Mouse (Mus musculus): ENCODE data around the gene Ccl22. TPM values are rescaled to one million over a fixed set of nuclear protein-coding genes. Genes with fewer than 3 reads are reported as not detected.

The Ccl22 gene
- total and polyA plus RNA-seq, 2 experiments from 2014 or later = 0.05 to 0.13 TPM

DNA sequence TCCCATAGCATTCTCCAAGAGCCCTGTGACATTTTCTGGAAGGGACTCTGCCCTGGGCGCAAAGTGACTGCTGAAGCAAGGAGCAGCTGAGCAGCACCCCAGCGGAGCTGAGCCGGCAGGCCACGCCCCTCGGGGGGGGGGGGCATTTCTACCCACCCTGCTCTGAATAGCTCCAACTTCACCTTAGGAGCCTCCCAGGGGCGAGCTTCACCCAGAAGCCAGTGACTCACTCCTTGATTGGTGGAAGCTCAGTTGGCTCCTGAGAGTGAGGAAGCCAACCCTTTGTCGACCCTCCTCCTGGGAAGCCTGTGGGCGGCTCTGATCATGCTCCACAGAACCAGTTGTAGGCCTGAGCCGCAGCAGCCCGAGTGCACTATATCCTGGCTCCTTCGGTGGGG lies 36.4 kb downstream of the Ccl22 start:
- Histone ChIP-seq H3K27me3 (ENCODE audit: insufficient read depth, low read length) (no peaks in the 10 kb centered on the region), H3K4me3 (ENCODE audit: low read length) (no peak overlapping the region), H3K9me3 (ENCODE audit: low read length) (no peaks in the 10 kb centered on the region), H3K4me1 (ENCODE audit: insufficient read depth, low read length) (peaks cover 4% of the 10 kb centered on the region; the same call in 1 of the 2 replicates), H3K9ac (replicated peaks; ENCODE audit: low read length) (no peak overlapping the region), H3K27ac (no peak overlapping the region), H3K36me3 (ENCODE audit: insufficient read depth, low read length) (no peaks in the 10 kb centered on the region), H3K4me2 (ENCODE audit: low read depth, low read length) (no peak overlapping the region)
- 16% methylated on average over 11 of the region's 11 CpGs for WGBS
- TF ChIP-seq CTCF (IDR thresholded peaks at IDR 0.05; ENCODE audit: low read depth) = no peak
- no peak for DNase-seq (ENCODE audit: low spot score)
- ATAC-seq = no peak

DNA sequence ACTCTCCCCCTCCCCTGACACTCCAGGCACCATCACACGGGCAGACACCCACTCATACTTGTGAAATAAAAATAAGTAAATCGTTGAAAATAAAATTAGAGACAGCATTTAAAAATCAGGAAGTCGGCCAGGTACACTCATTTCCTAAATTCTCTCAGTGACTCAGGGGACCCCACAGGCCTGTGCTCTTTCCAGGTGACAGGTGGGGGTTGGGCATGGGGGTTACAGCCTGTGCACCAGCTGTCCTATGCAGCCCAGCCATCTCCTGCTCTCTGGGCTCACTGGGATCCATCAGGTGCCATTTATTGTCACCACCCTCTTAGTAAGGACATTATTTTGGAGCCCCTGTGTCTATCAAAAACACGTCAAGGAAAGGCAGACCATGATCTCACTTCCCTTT lies 38.5 kb downstream of the Ccl22 start:
- Histone ChIP-seq H3K4me3 (ENCODE audit: low read length) (no peak overlapping the region), H3K27ac (no peak overlapping the region), H3K4me2 (ENCODE audit: low read depth, low read length) (no peak overlapping the region), H3K9me3 (ENCODE audit: low read length) (no peaks in the 10 kb centered on the region), H3K36me3 (ENCODE audit: insufficient read depth, low read length) (no peaks in the 10 kb centered on the region), H3K4me1 (ENCODE audit: insufficient read depth, low read length) (no peaks in the 10 kb centered on the region), H3K9ac (replicated peaks; ENCODE audit: low read length) (no peak overlapping the region), H3K27me3 (ENCODE audit: insufficient read depth, low read length) (no peaks in the 10 kb centered on the region)
- no peak for ATAC-seq
- 83% methylated on average over 4 of the region's 4 CpGs for WGBS
- DNase-seq (ENCODE audit: low spot score) = no peak
- no peak for TF ChIP-seq CTCF (IDR thresholded peaks at IDR 0.05; ENCODE audit: low read depth)

DNA sequence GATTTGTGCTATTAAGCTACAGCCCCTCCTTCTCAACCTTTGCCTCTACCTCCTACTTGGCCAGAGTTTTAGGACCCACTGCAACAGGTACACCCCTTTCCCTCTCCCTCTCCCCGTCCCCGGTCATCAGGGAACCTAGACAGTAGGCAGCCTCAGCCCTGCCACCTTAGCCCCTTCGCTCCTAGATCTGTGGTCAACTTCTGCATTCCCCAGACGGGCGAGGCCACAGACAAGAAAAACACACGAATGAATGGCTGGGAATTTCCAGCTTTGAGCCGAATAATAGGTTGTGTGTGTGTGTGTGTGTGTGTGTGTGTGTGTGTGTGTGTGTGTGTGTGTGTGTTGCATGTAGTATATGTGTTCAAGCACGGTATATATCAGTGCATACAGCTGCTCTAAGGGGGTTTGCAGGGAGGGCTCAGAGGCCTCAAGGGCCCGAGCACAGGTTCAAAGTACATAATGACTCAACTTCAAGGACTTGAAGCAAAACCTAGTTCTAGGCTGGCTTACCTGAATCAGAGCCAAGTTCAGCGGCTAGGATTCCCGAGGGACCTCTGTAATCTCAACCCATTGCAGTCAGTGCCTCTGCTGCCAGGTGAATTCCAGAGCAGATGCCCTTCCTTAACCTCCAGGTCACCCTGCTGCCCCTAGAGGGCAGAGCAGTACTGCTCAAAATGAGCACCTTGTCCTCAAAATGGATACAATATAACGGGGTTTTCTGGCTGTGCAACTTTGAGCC lies 40.0 kb downstream of the Ccl22 start:
- no peaks in the 10 kb centered on the region for H3K27me3 ChIP-seq (ENCODE audit: insufficient read depth, low read length)
- no peak overlapping the region for H3K4me2 ChIP-seq (ENCODE audit: low read depth, low read length)
- no peaks in the 10 kb centered on the region for H3K36me3 ChIP-seq (ENCODE audit: insufficient read depth, low read length)
- peak; percentile 18 for DNase-seq (ENCODE audit: low spot score)
- no peak overlapping the region for H3K4me3 ChIP-seq (ENCODE audit: low read length)
- no peaks in the 10 kb centered on the region for H3K9me3 ChIP-seq (ENCODE audit: low read length)
- TF ChIP-seq CTCF (IDR thresholded peaks at IDR 0.05; ENCODE audit: low read depth) = peak; percentile 46; the same call in 1 of the 2 replicates
- H3K9ac ChIP-seq (replicated peaks; ENCODE audit: low read length) = no peak overlapping the region
- H3K27ac ChIP-seq = no peak overlapping the region
- no peak for ATAC-seq
- WGBS = 71% methylated on average over 12 of the region's 12 CpGs
- H3K4me1 ChIP-seq (ENCODE audit: insufficient read depth, low read length) = no peaks in the 10 kb centered on the region

DNA sequence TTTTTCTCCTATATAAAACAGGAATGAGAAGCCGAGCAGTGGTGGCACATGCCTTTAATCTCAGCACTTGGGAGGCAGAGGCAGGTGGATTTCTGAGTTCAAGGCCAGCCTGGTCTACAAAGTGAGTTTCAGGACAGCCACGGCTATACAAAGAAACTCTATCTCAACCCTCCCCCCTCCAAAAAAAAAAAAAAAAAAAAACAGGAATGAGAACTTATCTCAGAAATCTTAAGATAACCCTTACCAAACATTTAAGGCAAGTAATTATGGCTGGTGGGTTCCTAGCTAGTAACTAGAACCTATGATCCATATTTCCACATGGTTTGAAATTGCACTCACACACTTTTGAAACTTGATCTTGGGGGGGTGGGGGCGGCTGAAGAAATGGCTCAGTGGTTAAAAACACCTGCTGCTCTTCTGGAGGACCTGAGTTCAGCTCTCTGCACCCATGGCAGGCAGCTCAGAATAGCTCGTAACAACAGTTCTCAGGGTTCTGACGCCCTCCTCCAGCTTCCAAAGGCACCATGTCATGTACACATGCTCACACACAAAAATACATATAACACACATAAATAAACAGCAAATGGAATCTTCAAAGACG lies 40.7 kb downstream of the Ccl22 start:
- Histone ChIP-seq H3K4me2 (ENCODE audit: low read depth, low read length) (no peak overlapping the region), H3K27ac (no peak overlapping the region), H3K36me3 (ENCODE audit: insufficient read depth, low read length) (no peaks in the 10 kb centered on the region), H3K9me3 (ENCODE audit: low read length) (no peaks in the 10 kb centered on the region), H3K9ac (replicated peaks; ENCODE audit: low read length) (no peak overlapping the region), H3K27me3 (ENCODE audit: insufficient read depth, low read length) (no peaks in the 10 kb centered on the region), H3K4me3 (ENCODE audit: low read length) (no peak overlapping the region), H3K4me1 (ENCODE audit: insufficient read depth, low read length) (no peaks in the 10 kb centered on the region)
- TF ChIP-seq CTCF (IDR thresholded peaks at IDR 0.05; ENCODE audit: low read depth) = no peak
- 77% methylated on average over 6 of the region's 6 CpGs for WGBS
- DNase-seq (ENCODE audit: low spot score) = no peak
- ATAC-seq = no peak

DNA sequence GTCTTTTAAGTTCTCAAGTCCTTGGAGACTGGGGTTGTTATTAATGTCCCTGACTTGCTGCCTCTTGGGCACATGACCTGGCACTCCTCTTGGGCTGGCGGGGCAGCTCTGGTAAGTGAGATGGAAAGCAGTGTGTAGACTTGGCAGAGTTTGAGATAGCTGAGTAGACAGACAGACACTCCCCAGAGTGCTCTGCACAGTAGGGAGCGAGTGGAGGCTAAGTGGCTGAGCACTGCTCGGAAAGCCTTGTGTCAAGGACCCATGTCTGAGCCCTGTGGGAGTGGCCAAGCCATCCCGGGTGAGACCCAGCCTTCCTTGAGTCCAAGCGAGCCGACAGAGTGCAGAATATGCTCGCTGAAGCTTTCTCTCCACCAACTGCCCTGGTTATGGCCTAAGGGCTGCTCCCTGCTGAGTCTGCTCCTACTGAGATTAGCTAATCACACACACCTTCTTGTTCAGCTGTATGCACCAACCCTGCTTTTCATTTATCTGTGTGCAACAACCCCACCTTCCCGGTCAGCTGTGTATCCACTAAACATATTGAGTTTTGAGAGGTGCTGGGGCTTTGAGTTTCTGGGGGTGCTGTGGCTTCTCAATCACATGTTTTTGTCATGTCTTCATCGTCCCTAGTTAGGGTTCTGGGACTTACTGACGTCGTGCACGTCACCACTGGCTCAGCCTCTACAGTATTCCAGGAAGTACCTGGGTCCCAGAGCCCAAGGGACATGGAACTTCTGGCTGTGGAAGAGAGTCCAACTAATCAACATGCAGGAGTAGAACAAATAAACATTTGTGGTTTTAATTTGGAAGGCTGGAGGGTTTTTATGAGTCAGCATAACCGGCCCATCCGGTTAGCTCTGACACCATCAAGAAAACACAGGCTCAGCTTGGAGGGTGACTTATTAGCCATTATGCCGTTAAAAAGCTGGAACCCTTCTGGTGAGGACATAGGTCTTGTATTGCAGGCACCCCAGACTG lies 42.4 kb downstream of the Ccl22 start:
- no peaks in the 10 kb centered on the region for H3K9me3 ChIP-seq (ENCODE audit: low read length)
- TF ChIP-seq CTCF (IDR thresholded peaks at IDR 0.05; ENCODE audit: low read depth) = no peak
- WGBS = 64% methylated on average over 15 of the region's 15 CpGs
- no peak overlapping the region for H3K27ac ChIP-seq
- no peak for DNase-seq (ENCODE audit: low spot score)
- H3K9ac ChIP-seq (replicated peaks; ENCODE audit: low read length) = no peak overlapping the region
- H3K4me1 ChIP-seq (ENCODE audit: insufficient read depth, low read length) = no peaks in the 10 kb centered on the region
- no peak overlapping the region for H3K4me3 ChIP-seq (ENCODE audit: low read length)
- no peak overlapping the region for H3K4me2 ChIP-seq (ENCODE audit: low read depth, low read length)
- no peak for ATAC-seq
- H3K27me3 ChIP-seq (ENCODE audit: insufficient read depth, low read length) = no peaks in the 10 kb centered on the region
- no peaks in the 10 kb centered on the region for H3K36me3 ChIP-seq (ENCODE audit: insufficient read depth, low read length)

DNA sequence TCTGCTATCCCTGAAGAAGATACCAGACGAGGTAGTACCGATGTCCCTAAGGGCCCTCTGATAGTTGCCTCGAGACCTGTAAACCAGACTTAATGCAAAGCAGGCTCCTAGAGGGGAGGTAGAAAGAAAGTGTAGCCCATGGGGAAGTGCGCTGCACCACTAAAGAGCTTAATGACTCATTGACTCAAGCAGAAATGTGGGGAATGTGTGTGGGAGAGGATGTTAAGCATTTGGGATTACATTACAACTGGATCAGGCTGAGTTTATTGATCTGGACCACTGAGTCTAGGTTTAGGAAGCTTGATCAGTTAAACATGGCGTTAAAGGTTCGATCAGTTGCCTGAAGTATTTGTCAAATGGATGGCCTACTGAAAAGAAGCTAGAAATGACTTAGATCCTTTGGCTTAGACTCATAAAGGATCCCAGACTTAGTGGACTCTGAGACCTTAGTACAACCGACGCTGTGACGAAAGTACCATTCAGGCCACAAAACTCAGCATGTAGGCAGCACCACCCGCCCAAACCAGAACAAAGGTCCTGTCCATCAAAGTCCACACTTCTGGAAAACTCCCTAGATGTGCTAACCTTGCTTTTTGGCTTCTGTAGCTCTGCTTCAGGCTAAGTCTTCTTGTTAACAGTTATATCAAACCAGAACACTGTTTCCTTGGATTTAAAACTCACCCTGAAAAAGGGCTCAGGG lies 44.0 kb downstream of the Ccl22 start:
- 59% methylated on average over 10 of the region's 10 CpGs for WGBS
- DNase-seq (ENCODE audit: low spot score) = no peak
- no peak for TF ChIP-seq CTCF (IDR thresholded peaks at IDR 0.05; ENCODE audit: low read depth)
- H3K27ac ChIP-seq = no peak overlapping the region
- H3K27me3 ChIP-seq (ENCODE audit: insufficient read depth, low read length) = no peaks in the 10 kb centered on the region
- H3K4me2 ChIP-seq (ENCODE audit: low read depth, low read length) = no peak overlapping the region
- no peaks in the 10 kb centered on the region for H3K4me1 ChIP-seq (ENCODE audit: insufficient read depth, low read length)
- no peak overlapping the region for H3K4me3 ChIP-seq (ENCODE audit: low read length)
- no peaks in the 10 kb centered on the region for H3K9me3 ChIP-seq (ENCODE audit: low read length)
- ATAC-seq = no peak
- H3K36me3 ChIP-seq (ENCODE audit: insufficient read depth, low read length) = no peaks in the 10 kb centered on the region
- no peak overlapping the region for H3K9ac ChIP-seq (replicated peaks; ENCODE audit: low read length)

Measured in hindbrain, postnatal 0 days (tissue).